Mouse (Mus musculus): ENCODE data around the gene S100a14.
A peak's percentile ranks its signal among the peaks of the same experiment; 100 is the strongest.

The S100a14 gene

GRCm38 (mm10) chr3:90525421-90525820 lies 1.2 kb upstream of the S100a14 start:
- peak; percentile 16 for DNase-seq

- no peak for DNase-seq
Measured at GRCm38 (mm10) chr3:90526076-90526475, 580 bp upstream of the S100a14 start.

- DNase-seq, result no peak
Measured at GRCm38 (mm10) chr3:90527291-90527873, 726 bp downstream of the S100a14 start.

GRCm38 (mm10) chr3:90531713-90532112 lies 5.1 kb downstream of the S100a14 start:
- DNase-seq, result no peak

GRCm38 (mm10) chr3:90535446-90535845 lies 8.8 kb downstream of the S100a14 start:
- no peak for DNase-seq

- no peak for DNase-seq
Measured at GRCm38 (mm10) chr3:90537141-90537904, 10.7 kb downstream of the S100a14 start, which contains the start of gene S100a16. Gene S100a16 (plus strand): TSS chr3:90537254.

- no peak for DNase-seq
Measured at GRCm38 (mm10) chr3:90537905-90538296, 11.2 kb downstream of the S100a14 start.

GRCm38 (mm10) chr3:90540904-90541303 lies 14.2 kb downstream of the S100a14 start:
- no peak for DNase-seq

- no peak for DNase-seq
Measured at GRCm38 (mm10) chr3:90549676-90550420, 23.2 kb downstream of the S100a14 start.

GRCm38 (mm10) chr3:90550421-90550790 lies 23.8 kb downstream of the S100a14 start:
- DNase-seq, result no peak

GRCm38 (mm10) chr3:90552231-90552630 lies 25.6 kb downstream of the S100a14 start:
- DNase-seq, result no peak

- no peak for DNase-seq
Measured at GRCm38 (mm10) chr3:90555954-90556353, 29.3 kb downstream of the S100a14 start.

- DNase-seq, result no peak
Measured at GRCm38 (mm10) chr3:90560008-90560628, 33.5 kb downstream of the S100a14 start, which contains the start of gene S100a3. Gene S100a3 (plus strand): TSS chr3:90560578.

GRCm38 (mm10) chr3:90574691-90575090 lies 48.0 kb downstream of the S100a14 start:
- DNase-seq, result no peak

GRCm38 (mm10) chr3:90575320-90575719 lies 48.7 kb downstream of the S100a14 start:
- no peak for DNase-seq

- no peak for DNase-seq
Measured at GRCm38 (mm10) chr3:90576351-90577001, 49.8 kb downstream of the S100a14 start.

Measured in thymus, postnatal 25 days (tissue).